Mouse (Mus musculus): ENCODE data around the gene Wdtc1. TPM values are rescaled to one million over a fixed set of nuclear protein-coding genes. Genes with fewer than 3 reads are reported as not detected.

The Wdtc1 gene
- polyA plus RNA-seq (2014; fragmentation: Illumina TruSeq; extraction: RNeasy Lipid Tissue Mini Kit (QIAGEN cat#74804); ENCODE audit: low read depth, low replicate concordance) = 34.7 TPM

DNA sequence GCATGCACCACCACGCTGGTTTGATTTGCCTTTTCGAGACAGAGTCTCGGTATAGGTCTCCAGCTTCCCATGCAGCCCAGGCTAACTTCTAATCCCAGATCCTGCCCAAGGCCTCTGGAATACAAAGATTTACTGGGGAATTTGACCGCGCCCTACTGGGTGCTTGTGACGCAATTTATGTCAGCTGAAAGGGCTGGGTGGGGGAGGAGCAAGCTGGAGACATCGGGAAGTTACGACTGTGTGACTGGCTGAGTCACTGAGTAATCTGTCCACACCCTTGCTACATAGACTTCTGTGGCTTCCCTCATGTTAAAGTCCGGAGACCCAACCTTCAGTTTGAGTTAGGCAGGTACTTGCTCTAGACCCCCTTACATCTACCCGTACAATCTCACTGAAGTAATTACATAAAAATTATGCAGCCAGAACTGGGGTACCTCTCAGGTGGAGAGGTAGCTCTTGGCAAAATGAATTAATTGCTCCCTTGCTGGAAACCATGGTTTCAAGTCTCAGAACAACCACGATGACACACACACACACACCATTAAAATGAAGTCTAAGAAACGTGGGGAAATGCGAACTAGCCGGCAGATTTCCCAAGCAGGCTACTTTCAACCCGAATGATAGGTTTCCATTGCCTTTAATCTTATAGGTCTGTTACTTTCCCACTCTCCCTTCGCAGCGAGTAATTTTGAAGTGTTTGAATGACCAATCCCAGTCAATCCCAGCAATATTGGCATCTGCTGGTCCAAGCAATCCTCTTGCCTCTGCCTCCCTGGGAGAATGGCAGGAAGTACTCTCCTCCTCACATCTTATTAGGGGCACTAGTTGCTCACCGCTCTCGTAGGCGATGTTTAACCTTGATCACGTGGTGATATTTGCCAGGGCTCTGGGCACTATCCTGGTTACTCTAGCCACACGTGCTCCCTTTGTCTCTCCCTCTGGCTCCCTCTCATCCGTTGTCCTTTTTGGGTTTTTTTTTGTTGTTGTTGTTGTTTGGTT, at the start of gene Wdtc1:
TSS of gene Wdtc1 (minus strand) at position 115 of the 999 bp plus-strand sequence.

DNA sequence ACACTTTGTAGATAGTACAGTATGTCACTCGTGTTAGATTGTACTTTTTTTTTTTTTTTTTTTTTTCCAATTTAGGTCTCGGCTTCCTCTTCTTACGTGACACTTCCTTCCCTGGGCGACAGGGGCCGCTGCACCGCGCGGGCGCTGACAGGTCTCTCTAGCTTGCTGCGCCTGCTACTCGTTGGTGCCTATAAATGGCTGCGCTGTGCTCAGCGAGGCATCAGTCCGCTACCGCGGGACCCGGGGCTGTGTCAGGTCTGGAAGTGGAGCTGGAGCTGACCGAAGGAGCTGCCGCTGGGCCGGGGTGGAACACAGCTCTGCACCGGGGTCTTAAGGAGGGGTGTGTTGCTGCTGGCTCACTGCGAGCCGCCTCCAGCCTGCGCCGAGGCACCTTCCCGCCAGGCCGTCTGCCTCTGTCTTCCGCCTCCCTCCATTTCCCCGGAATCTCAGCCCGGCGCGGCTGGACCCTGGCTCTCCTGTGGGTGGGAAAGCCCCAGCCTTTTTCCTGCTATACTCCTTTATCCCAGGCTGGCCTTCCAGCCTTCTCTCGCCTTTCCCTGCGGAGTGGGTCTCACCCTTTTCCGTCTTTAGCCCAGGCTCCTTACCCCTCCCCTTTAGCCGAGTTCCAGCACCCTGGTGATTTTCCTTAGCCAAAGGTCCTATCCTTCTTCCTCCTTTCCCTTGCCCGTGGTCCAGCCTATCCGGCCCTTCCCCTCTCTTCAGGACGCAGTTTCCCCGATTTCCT, 16.4 kb upstream of the Wdtc1 start, which contains the start of gene Slc9a1:
TSS of gene Slc9a1 (plus strand) at position 154 of the 745 bp plus-strand sequence.

DNA sequence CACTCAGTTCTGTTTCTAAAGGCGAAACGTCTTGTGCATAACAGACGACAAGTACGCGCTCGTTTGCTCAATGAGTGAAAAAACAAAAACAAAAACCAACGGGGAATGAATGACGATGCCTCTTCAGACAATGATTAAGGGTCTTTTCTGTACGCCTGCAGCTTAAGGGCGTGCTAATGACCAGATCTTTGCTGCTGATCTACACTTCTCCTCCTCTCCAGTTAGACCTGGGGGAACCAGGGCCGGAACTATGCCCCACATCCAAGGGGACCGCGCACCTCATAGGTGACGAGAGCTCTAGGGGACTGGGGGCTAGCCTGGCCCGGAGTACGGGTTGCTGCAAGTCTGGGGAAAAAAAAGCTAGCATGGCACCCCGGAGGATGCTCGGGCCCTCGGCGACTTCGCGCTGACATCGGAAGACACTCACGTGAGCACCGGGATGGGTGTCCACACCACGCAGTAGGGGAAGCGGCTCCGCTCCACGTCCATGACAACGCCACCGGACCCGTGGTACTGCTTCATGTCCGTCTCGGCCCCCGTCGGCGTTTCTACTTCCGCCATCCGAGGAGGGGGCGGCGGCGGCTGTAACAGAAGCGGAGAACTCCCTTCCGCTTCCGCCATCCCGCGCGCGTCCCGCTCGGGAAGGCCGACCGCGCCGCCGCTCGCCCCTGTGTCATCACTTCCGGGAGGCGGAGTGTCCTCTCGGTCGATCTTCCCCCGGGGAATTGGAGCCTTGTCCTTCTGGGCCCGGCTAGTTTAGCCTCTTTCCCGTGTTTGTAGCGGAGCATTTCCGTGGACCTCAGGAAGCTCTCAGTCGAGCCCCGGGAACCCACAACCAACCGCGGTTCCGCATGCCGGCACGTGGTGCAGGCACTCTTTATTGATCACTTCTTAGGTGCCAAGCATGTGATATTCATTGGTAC, 75.9 kb downstream of the Wdtc1 start, which contains the start of gene Tmem222:
TSS of gene Tmem222 (minus strand) at position 689 of the 923 bp plus-strand sequence.

DNA sequence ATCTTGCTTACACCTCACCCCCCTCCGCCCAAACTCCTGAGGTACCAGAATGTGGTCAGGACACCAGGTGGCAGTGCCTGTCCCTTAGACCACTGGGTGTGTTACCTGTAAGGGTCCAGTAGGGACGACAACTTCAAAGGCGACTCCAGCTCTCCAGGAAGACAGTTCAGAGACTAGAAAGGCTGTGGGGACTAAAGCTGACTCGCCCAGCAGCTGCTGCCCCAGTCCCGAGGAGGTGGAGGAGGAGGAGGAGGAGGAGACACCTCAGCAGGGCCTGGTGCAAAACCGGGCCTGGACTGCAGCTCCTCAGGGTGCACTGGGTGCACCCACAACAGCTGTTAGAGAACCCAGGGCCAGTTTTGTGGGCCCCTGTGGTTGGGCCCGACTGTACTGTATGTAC, 90.4 kb downstream of the Wdtc1 start, which contains the start of gene Sytl1:
TSS of gene Sytl1 (minus strand) at position 232 of the 400 bp plus-strand sequence.

Other genes with a start within 250 kb of the Wdtc1 start
- gene Wasf2, start 223.0 kb downstream of the Wdtc1 start, polyA plus RNA-seq (2014; fragmentation: Illumina TruSeq; extraction: RNeasy Lipid Tissue Mini Kit (QIAGEN cat#74804); ENCODE audit: low read depth, low replicate concordance) = 135 TPM
- not detected for gene Cd164l2, start 141.3 kb downstream of the Wdtc1 start, polyA plus RNA-seq (2014; fragmentation: Illumina TruSeq; extraction: RNeasy Lipid Tissue Mini Kit (QIAGEN cat#74804); ENCODE audit: low read depth, low replicate concordance)
- 0.53 TPM for gene Gpr3, start 140.9 kb downstream of the Wdtc1 start, polyA plus RNA-seq (2014; fragmentation: Illumina TruSeq; extraction: RNeasy Lipid Tissue Mini Kit (QIAGEN cat#74804); ENCODE audit: low read depth, low replicate concordance)
- 0.53 TPM for gene Map3k6, start 112.7 kb downstream of the Wdtc1 start, polyA plus RNA-seq (2014; fragmentation: Illumina TruSeq; extraction: RNeasy Lipid Tissue Mini Kit (QIAGEN cat#74804); ENCODE audit: low read depth, low replicate concordance)
- not detected for gene Sytl1, start 90.4 kb downstream of the Wdtc1 start, polyA plus RNA-seq (2014; fragmentation: Illumina TruSeq; extraction: RNeasy Lipid Tissue Mini Kit (QIAGEN cat#74804); ENCODE audit: low read depth, low replicate concordance)
- gene Tmem222, start 75.7 kb downstream of the Wdtc1 start, polyA plus RNA-seq (2014; fragmentation: Illumina TruSeq; extraction: RNeasy Lipid Tissue Mini Kit (QIAGEN cat#74804); ENCODE audit: low read depth, low replicate concordance) = 1.3 TPM
- gene Slc9a1, start 16.2 kb upstream of the Wdtc1 start, polyA plus RNA-seq (2014; fragmentation: Illumina TruSeq; extraction: RNeasy Lipid Tissue Mini Kit (QIAGEN cat#74804); ENCODE audit: low read depth, low replicate concordance) = 1.8 TPM
- gene Tent5b, start 126.7 kb upstream of the Wdtc1 start, polyA plus RNA-seq (2014; fragmentation: Illumina TruSeq; extraction: RNeasy Lipid Tissue Mini Kit (QIAGEN cat#74804); ENCODE audit: low read depth, low replicate concordance) = 2.5 TPM
- 0.62 TPM for gene Trnp1, start 145.1 kb upstream of the Wdtc1 start, polyA plus RNA-seq (2014; fragmentation: Illumina TruSeq; extraction: RNeasy Lipid Tissue Mini Kit (QIAGEN cat#74804); ENCODE audit: low read depth, low replicate concordance)
- 0.15 TPM for gene Kdf1, start 165.5 kb upstream of the Wdtc1 start, polyA plus RNA-seq (2014; fragmentation: Illumina TruSeq; extraction: RNeasy Lipid Tissue Mini Kit (QIAGEN cat#74804); ENCODE audit: low read depth, low replicate concordance)
- 41.2 TPM for gene Nudc, start 192.5 kb upstream of the Wdtc1 start, polyA plus RNA-seq (2014; fragmentation: Illumina TruSeq; extraction: RNeasy Lipid Tissue Mini Kit (QIAGEN cat#74804); ENCODE audit: low read depth, low replicate concordance)
- not detected for gene Nr0b2, start 199.9 kb upstream of the Wdtc1 start, polyA plus RNA-seq (2014; fragmentation: Illumina TruSeq; extraction: RNeasy Lipid Tissue Mini Kit (QIAGEN cat#74804); ENCODE audit: low read depth, low replicate concordance)
- gene Gpatch3, start 221.3 kb upstream of the Wdtc1 start, polyA plus RNA-seq (2014; fragmentation: Illumina TruSeq; extraction: RNeasy Lipid Tissue Mini Kit (QIAGEN cat#74804); ENCODE audit: low read depth, low replicate concordance) = 0.63 TPM
- gene Gpn2, start 230.9 kb upstream of the Wdtc1 start, polyA plus RNA-seq (2014; fragmentation: Illumina TruSeq; extraction: RNeasy Lipid Tissue Mini Kit (QIAGEN cat#74804); ENCODE audit: low read depth, low replicate concordance) = 0.66 TPM
- gene Sfn, start 248.7 kb upstream of the Wdtc1 start, polyA plus RNA-seq (2014; fragmentation: Illumina TruSeq; extraction: RNeasy Lipid Tissue Mini Kit (QIAGEN cat#74804); ENCODE audit: low read depth, low replicate concordance) = not detected

All from testis, adult 10 weeks (tissue).